Mouse (Mus musculus) ovary, postnatal 10 days (tissue): Measurements from ENCODE around the gene 3110021N24Rik.
"Not testable (repeated sequence)": the region's sequence is repeated elsewhere in the genome, so short reads cannot be mapped to it uniquely, and the experiment has no call there.

Source experiments
- DNase-seq: peaks from one replicate; pipeline ENCODE4 v3.0.0; 2022; ENCODE audit warnings: low spot score

Gene 3110021N24Rik

GRCm38 (mm10) chr4:108719349-108719748 is at the start of gene 3110021N24Rik:
3110021N24Rik (plus strand) TSS chr4:108719649.
- DNase-seq: no peak

GRCm38 (mm10) chr4:108686156-108686555 is 33.3 kb upstream of the 3110021N24Rik start:
- DNase-seq: no peak

GRCm38 (mm10) chr4:108687098-108687497 is 32.4 kb upstream of the 3110021N24Rik start:
- DNase-seq: not testable (repeated sequence)

DNA sequence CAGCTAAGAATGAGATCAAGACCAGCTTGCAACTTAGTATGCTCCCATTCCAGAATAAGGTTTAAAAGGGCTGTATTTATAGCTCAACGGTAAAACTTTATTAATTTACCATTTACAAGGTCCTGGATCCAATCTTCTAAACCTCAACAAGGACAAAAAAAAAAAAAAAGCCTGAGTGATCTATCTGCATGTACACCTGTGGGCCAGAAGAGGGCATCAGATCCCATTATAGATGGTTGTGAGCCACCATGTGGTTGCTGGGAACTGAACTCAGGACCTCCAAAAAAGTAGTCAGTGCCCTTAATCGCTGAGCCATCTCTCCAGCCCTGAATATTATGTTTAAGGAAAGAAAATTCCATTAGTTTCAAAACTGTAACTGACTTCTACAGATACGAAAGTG is 29.0 kb upstream of the 3110021N24Rik start:
- no peak for DNase-seq

- no peak for DNase-seq
Measured at GRCm38 (mm10) chr4:108691469-108691868, 28.0 kb upstream of the 3110021N24Rik start.

DNA sequence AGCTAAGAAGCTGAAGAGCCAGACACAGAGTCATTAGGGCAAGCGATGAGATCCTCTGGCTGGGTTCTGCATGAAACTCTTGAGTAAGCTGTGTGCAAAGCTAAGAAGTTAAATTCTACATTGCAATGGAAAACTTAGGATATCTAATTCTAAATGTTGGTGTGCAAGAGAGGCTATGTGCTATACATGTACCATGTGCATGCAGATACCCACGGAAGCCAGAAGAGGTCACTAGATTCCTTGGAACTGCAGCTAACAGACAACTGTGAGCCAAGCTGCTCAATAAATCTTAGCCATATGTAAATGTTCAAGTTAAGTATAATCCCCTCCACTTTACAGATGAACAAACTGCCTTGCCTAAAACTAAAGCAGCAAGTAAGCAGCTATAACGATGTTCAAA is 22.5 kb upstream of the 3110021N24Rik start:
- no peak for DNase-seq

DNA sequence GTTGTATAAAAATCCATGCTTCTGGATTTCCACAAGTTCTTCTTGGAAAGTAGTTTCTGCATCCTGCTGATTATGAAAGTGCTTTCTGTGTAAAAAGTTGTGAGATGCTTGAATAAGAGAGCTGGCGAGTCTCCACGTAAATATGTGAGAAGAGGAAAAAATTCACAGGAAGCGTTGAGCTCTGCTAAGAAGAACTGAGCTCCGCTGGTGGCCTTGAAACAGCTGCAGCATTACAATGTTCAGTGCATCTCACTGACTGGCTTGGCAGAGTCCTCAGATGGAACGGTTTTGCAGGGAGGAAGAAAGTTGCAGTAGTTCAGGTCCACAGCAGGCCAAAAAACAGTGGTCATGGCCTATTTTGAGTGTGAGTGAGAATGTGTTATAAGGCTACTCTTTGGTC is 11.2 kb upstream of the 3110021N24Rik start:
- no peak for DNase-seq

DNA sequence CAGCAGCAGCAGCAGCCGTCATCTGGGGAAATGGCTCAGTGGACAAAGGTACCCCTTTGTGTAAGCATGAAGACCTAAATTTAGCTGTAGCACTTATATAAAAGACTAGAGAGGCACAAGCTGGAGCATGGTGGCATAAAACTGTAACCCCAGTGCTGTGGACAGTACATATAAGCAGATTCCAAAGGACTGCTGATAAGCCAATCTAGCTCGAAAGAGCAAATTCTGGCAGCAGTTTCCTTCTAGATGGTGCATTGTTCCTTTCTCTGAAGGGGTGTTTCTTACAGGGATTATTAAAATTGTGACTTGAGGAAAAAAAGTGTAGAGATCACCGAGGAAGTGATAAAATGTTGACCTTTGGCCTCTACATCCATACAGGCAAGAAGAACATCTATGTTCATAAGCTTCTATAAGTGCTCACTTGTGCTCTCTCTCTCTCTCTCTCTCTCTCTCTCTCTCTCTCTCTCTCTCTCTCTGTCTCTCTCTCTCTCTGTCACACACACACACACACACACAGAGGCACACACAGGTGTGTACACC is 1.9 kb downstream of the 3110021N24Rik start:
- no peak for DNase-seq

DNA sequence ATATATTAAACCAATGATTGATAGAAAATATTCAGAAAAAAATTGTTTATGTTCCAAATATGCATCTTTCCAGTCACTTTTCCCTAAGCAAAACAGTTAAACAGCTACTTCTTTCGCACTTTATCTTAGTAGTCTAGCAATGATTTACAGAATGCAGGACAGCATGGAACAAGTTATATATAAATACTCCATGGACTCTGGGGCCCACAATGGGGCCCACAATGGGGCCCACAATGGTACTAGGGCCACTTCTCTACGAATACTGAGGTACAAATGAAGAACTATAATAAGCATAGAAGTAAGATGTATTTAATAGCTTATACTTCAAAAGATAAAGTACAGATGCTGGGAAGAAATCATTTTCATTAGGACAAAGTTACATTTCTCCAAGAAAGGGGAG is 4.7 kb downstream of the 3110021N24Rik start:
- DNase-seq: no peak

GRCm38 (mm10) chr4:108730450-108730849 is 11.0 kb downstream of the 3110021N24Rik start:
- no peak for DNase-seq

DNA sequence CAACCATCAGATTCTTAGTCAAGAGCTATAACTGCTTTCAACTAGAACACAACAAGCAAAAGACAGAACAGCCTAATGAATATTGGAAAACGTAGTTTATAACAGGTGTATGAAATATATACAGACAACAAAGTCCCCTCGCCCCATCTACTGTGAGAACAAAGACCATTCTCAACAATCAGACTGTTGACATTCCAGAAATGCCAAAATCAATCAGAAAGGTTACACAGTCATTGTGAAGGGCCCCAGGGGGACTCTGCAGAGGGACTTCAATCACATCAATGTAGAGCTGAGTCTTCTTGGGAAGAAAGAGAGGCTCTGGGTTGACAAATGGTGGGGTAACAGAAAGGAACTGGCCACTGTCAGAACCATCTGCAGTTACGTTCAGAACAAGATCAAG is 12.1 kb downstream of the 3110021N24Rik start:
- no peak for DNase-seq

GRCm38 (mm10) chr4:108746160-108746873 is 26.9 kb downstream of the 3110021N24Rik start:
- no peak for DNase-seq

DNA sequence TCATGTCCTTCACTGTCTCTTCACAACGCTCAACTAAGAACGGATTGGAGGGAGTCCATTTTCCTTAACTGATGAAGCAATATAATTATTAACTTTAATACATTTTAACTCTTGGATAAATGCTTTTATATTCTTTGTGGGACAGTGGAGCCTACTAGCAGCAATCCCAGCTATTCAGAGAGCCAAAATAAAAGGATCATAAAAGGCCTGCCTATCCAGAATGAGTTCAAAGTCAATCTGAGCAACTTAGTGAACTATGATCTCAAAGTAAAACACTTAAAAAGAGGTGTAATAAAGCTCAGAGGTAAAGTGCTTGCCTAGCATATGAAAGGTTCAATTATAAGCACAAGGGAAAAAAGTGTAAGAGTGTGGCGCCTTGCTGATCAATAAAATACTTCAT is 40.1 kb downstream of the 3110021N24Rik start:
- no peak for DNase-seq

DNA sequence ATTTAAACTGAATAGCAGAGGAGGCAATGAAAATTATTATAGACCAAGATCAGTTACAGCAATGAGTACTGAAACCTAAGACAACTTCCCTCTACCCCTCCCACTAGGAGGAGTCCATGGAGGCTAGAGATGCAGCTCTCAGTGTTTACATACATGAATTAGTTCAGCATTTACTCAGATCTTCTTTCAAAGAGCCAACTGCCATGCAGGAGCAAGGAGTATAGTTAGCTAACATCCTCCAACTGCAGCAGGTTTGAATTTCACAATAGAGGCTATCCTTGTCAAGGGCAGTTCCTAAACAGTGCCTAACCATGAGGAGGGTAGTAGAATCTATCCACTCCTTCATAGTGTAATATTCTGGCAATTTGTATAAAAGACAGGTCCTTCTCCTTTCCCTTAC is 49.1 kb downstream of the 3110021N24Rik start:
- DNase-seq: no peak

DNA sequence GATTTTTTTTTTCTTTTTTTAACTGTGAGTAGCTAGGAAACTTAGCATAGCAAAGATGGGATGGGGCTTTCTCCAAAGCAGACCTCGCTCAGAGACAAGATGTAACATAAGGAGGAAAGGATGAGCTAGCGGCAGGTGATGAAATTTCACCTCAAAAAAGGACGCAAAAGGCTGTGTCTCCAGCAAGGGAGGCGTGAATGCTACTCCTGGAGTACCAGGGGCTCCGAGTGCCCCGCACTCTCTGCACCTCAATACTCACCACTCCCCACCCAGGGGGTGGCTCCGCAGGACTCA is 60.3 kb downstream of the 3110021N24Rik start:
- no peak for DNase-seq

DNA sequence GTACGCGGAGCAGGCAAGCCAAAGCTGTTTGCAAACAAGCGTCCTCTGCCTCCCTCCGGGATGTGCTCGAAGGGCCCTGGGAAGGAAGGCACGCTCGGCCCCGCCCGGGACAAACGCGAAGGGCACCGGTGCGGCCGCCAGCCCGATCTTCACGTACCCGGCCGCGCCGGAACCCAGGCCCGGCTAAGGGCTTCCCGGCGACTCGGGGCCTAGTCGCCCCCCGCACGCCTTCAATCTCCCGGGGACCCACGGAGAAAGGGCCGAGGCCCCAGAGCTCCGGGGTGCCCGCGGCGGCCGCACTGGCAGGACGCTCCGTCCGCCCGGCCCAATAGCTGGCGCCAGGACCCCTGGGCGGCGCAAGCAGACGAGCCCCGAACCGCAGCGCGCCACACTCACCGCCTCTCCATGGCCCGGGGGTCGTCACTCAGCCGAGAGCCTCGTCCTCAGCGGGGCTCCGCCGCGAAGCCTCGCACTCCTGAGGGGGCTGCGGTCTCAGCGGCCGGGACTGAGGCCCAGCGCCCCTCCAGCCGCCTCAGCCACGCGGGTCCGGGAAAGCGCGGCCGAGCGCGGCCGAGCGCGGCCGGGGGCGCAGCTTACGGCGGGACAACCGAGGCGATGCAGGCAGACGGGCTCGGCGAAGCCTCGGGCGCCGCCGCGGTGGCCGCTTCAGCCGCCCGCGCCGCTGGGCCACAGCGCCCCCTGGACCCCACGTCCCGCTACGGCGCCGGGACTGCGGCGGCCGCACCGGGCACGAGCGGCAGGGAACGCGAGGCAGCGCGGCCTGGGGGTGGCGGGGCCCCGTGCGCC is 60.8 kb downstream of the 3110021N24Rik start, which contains the start of gene Zfyve9:
Gene Zfyve9, minus strand, starts transcription at position 742 of the 807 bp plus-strand sequence.
- peak; percentile 60 for DNase-seq

DNA sequence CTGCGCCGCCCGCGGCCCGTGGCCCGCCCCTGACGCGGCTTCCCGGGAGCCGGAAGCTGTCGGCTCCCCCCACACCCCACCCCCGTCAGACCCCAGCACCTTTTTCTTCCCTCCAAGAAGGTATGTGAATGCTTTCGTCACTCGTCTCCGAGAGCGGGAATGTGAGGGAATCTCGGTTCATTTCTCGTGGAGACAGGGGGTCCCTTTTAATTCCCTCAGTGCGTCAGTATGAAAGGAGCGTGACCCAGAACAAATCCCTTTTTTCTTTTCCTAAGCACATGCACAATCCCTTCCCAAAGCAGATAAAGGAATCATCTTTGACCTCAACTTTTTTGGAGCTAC is 61.4 kb downstream of the 3110021N24Rik start:
- no peak for DNase-seq

DNA sequence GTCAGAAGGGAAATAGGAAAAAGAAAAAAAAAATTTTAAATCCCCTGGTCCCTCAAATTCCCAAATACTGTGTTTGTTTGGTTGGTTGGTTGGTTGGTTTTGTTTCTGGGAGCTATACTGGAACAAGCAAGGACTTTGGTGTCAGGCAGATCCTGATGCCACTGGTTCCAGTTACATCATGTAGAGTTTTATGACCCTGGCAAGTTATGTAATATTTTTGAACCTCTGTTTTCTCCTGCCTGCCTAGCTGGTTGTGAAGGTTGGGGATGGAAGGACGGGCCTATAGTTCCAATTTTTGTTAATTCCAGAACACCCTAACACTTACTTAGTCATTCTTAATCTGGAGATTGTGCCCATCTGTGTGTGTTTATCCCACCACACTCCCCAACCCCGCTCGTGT is 62.1 kb downstream of the 3110021N24Rik start:
- no peak for DNase-seq

DNA sequence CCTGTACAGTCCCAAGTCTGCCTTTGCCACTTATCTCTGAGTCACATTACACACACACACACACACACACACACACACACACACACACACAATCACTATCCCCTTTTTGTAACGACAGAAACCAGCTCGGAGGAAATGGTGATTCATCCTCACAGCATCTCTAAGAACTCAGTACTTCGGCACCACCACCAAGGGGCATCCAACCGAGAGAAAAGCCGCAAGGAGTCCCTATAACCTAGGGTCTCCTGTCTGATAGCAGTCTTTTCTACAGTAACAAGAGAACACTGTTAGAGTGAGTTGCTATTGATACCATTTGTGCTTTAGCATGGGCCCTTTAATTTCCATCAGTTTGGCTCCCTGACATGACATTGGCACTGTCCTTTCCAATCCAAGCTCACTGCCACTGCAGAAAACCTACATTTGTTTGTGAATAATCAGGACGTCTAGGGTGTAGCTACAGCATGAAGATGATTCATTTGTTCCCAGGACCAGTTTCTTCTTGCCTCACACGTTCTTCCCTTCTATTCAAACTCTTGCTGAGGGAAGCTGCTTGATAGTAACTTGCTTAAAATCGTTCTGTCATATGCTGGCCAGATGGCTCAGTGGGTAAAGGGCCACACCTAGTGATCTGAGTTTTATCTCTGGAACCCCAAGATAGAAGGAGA is 63.1 kb downstream of the 3110021N24Rik start:
- DNase-seq: no peak

DNA sequence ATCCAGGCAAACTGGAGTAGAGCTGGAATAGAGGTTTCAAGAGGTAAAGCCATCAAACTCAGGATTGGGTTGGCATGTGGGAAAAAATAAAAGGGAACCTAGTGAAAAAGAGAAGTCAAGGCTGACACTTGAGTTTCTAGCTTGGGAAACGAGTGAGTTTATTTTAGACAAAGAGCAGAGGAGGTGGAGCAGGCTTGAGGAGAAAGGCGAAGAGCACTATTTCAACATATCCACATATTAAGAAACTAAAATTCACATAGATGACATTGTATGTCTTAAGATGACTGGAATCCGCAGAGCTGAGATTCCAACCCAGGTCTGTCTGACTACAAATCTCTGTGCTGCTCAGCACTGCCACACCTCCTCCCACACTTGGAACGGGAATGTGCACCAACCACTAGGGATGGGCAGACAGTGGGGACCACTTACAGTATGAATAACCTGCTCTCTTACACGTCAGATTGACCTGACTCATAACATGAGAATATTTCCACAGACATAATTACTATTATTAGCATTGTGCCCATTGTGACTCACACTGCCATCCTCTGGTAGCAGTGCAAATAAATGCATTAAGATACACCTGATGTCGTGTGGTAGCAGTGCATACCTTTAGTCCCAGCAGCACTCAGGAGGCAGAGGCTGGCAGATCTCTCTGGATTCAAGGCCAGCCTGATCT is 69.9 kb downstream of the 3110021N24Rik start:
- DNase-seq: no peak

- DNase-seq: no peak
Measured at GRCm38 (mm10) chr4:108790507-108790906, 71.1 kb downstream of the 3110021N24Rik start.

GRCm38 (mm10) chr4:108793941-108794340 is 74.5 kb downstream of the 3110021N24Rik start:
- no peak for DNase-seq
